Mouse (Mus musculus) adrenal gland, postnatal 25 days (tissue): ENCODE measurements at regions not wholly inside any gene's neighbourhood (a gene's known extent, or its start where the extent isn't known, plus 50 kb on each side); places are given as distances from the start of the nearest gene placed in this dataset.
A peak's percentile ranks its signal among the peaks of the same experiment; 100 is the strongest.

Experiments used
- DNase-seq: peaks from one replicate; pipeline ENCODE4 v3.0.0; 2021; ENCODE audit warnings: mixed read lengths

- DNase-seq: no peak
These were observed 71.0 kb upstream of the Gm11733 start for GRCm38 (mm10) chr11:117413133-117413532.

- DNase-seq: no peak
These were observed 70.0 kb upstream of the Gm11733 start for GRCm38 (mm10) chr11:117413942-117414705.

- peak; percentile 74 for DNase-seq
These were observed 69.3 kb upstream of the Gm11733 start for GRCm38 (mm10) chr11:117414871-117415323.

- no peak for DNase-seq
These were observed 68.7 kb upstream of the Gm11733 start for GRCm38 (mm10) chr11:117415466-117415865.

GRCm38 (mm10) chr11:117415955-117416354, 68.2 kb upstream of the Gm11733 start:
- DNase-seq: peak; percentile 58

GRCm38 (mm10) chr11:117416984-117417670, 67.0 kb upstream of the Gm11733 start:
- no peak for DNase-seq

- DNase-seq: no peak
These were observed 66.1 kb upstream of the Gm11733 start for GRCm38 (mm10) chr11:117417959-117418574.

GRCm38 (mm10) chr11:117418939-117419338, 65.2 kb upstream of the Gm11733 start:
- no peak for DNase-seq

GRCm38 (mm10) chr11:117419351-117419969, 64.7 kb upstream of the Gm11733 start:
- no peak for DNase-seq

- no peak for DNase-seq
These were observed 61.5 kb upstream of the Gm11733 start for GRCm38 (mm10) chr11:117422713-117423112.

GRCm38 (mm10) chr11:117423422-117423821, 60.7 kb upstream of the Gm11733 start:
- DNase-seq: no peak

- no peak for DNase-seq
These were observed 58.7 kb upstream of the Gm11733 start for GRCm38 (mm10) chr11:117425466-117425865.

- no peak for DNase-seq
These were observed 58.2 kb upstream of the Gm11733 start for GRCm38 (mm10) chr11:117425927-117426326.

- DNase-seq: no peak
These were observed 57.5 kb upstream of the Gm11733 start for GRCm38 (mm10) chr11:117426651-117427050.

GRCm38 (mm10) chr11:117427808-117428510, 56.2 kb upstream of the Gm11733 start:
- DNase-seq: no peak

GRCm38 (mm10) chr11:117429326-117429752, 54.8 kb upstream of the Gm11733 start:
- peak; percentile 24 for DNase-seq

- DNase-seq: no peak
These were observed 54.3 kb upstream of the Gm11733 start for GRCm38 (mm10) chr11:117429894-117430293.

- DNase-seq: no peak
These were observed 50.1 kb upstream of the Gm11733 start for GRCm38 (mm10) chr11:117434056-117434455.
